Mouse (Mus musculus): ENCODE results near the gene Gm42906.

GRCm38 (mm10) chr5:151108955-151109354, 319.0 kb downstream of the Gm42906 start:
- no peak for TF ChIP-seq EP300 (IDR thresholded peaks at IDR 0.05)
- TF ChIP-seq CTCF (IDR thresholded peaks at IDR 0.05), result no peak

Measured in lung, postnatal 0 days (tissue).